Mouse (Mus musculus) c-Kit-positive CD71-positive TER-119-positive erythroid progenitor cells, embryonic 14.5 days (primary cell): Measurements from ENCODE around the gene Serpinb3a.
"Not testable (repeated sequence)": the region's sequence is repeated elsewhere in the genome, so short reads cannot be mapped to it uniquely, and the experiment has no call there.

Experiments
- DNase-seq: peaks from one replicate; pipeline ENCODE4 v3.0.0-alpha.2; 2013; ENCODE audit warnings: low spot score

Gene Serpinb3a

DNA sequence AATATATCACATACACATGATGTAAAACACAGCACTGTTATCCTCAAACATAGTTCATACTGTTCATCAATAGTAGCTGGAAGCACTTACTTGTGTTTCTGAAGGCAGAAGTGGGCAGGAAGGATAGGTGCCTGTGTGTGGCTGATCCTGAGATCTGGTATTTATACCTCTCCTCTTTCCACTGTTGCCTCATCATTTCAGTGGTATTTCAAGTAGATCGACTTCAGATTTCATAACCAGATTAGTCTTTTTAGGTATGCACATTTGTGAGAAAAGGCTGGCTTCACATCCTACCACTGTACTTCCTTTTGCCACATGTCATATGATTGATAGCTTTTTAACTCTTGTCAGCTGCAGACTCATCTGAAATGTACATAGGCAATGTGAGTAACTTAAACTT is at the start of gene Serpinb3a:
Serpinb3a (minus strand) TSS at position 101 of the 400 bp plus-strand sequence.
- DNase-seq = no peak

GRCm38 (mm10) chr1:107098417-107098816 is 46.3 kb upstream of the Serpinb3a start:
- DNase-seq = no peak

DNA sequence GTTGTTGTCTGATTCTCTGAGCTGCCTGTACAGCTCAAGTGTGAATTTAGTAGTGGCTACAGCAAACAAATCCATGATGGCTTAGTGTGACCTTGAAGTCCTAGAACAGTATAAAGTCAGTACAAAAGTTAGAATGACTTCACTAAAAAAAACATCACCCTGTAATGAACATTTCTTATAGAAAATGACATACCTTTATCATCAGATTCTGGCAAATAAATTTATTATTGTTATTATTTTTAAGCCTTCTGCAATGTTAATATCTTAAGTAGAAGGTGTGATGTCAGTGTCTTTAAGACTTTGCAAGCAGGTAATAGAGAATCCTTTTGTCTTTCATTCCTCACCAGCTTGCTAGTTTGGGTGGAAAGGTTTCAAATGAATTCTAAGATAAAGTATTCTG is 31.3 kb upstream of the Serpinb3a start, which contains the start of gene Serpinb3d:
Serpinb3d (minus strand) TSS at position 101 of the 400 bp plus-strand sequence.
- DNase-seq = no peak

- not testable (repeated sequence) for DNase-seq
These were observed 17.9 kb downstream of the Serpinb3a start for GRCm38 (mm10) chr1:107034236-107034635.

GRCm38 (mm10) chr1:107025886-107026285 is 26.2 kb downstream of the Serpinb3a start:
- no peak for DNase-seq

DNA sequence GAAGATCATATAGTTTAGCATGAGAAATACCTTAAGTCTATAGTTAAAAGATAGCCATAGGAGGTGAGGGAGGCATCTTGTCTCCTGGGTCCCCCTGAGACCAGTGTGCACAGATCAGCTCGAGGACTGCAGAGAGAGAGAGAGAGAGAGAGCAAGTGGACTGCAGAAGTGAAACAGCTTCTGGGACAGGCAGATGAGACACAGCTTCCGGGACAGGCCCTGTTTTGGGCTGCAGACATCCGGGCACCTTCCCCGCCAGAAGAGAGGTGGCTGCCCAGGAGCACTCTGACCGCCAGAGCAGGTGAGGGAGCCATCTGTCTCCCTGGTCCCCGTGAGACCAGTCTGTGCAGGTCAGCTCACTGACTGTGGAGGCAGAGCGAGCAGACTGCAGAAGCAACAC is 36.9 kb downstream of the Serpinb3a start:
- no peak for DNase-seq

DNA sequence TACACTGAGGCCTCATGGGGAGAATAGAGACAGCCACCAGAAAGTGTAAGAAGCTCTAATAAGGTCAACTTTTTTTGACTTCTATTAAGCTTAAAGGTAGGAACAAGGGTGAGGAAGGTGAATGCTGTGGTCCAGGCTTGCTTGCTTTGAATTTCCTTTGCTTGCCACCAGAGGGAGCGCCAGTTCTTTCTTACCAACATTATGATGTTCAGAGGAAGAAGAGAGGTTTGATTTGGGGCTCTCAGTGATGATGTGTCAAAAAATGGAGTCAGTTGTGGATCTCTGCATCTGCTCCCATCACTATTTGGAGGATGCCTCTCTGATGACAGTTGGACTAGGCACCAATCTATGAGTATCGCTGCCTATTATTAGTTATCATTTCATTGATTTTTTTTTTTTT is 37.6 kb downstream of the Serpinb3a start:
- peak; percentile 1 for DNase-seq

DNA sequence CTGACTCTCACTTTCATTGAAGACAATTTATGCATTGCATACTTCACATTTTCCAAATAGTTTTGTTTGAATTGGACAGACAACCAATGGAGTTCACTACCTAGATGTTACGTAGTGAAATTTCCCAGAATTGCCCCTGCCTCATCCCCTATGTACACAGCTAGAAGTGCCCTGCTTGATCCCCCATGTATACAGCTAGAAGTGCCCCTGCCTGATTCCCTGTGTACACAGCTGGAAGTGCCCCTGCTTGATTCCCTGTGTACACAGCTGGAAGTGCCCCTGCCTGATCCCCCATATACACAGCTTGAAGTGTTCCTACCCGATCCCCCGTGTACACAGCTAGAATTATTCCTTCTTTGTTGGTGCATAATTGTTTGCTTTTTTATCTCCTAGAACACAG is 45.8 kb downstream of the Serpinb3a start:
- DNase-seq = no peak

GRCm38 (mm10) chr1:107001754-107002153 is 50.3 kb downstream of the Serpinb3a start:
- no peak for DNase-seq

DNA sequence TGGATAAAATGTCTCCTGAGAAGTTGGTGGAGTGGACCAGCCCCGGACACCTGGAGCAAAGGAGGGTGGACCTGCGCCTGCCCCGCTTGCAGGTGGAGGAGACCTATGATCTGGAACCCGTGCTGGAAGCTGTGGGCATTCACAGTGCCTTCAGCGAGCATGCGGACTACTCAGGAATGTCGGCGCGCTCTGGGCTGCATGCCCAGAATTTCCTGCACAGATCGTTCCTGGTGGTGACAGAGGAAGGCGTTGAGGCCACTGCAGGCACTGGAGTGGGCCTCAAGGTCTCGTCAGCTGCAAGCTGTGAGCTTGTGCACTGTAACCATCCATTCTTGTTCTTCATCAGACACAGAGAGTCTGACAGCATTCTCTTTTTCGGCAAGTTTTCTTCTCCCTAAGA is 51.7 kb downstream of the Serpinb3a start:
- DNase-seq = no peak
